Mouse (Mus musculus): Measurements from ENCODE around the gene Ifna16.

DNA sequence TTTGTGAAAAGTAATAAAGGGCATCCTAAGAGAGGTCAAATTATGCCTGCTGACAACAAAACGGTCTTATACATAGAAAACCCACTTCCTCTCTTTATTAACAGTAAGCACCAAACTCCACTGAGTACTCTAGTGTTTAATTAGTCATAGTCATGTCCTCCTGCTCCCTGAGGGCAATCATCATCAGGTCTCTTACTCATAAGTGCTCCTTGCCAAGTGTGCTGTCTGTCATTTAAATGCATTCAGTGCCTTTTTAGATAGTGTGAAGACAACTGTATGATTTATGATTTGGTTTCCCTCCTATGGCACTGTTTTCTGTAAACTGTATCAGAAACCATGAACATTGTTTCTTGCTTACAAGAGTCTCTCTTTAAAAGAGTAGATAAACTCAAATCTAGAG is 37.6 kb upstream of the Ifna16 start:
- TF ChIP-seq CTCF (IDR thresholded peaks at IDR 0.05; ENCODE audit: low read depth) (no peak), EP300 (optimal IDR thresholded peaks at IDR 0.05) (no peak)
